Mouse (Mus musculus): ENCODE data around the gene Supt5.

Gene Supt5

GRCm38 (mm10) chr7:28298837-28299625 lies 39.5 kb downstream of the Supt5 start:
- DNase-seq (ENCODE audit: low spot score), result no peak

GRCm38 (mm10) chr7:28294481-28294880 lies 44.1 kb downstream of the Supt5 start:
- DNase-seq (ENCODE audit: low spot score), result no peak

GRCm38 (mm10) chr7:28290638-28291590 lies 47.6 kb downstream of the Supt5 start, which contains the start of gene Selenov:
Selenov (minus strand) TSS chr7:28291186.
- no peak for DNase-seq (ENCODE audit: low spot score)

- DNase-seq (ENCODE audit: low spot score), result no peak
Observed at GRCm38 (mm10) chr7:28290165-28290564, 48.4 kb downstream of the Supt5 start.

GRCm38 (mm10) chr7:28280630-28281029 lies 57.9 kb downstream of the Supt5 start:
- DNase-seq (ENCODE audit: low spot score), result no peak

- no peak for DNase-seq (ENCODE audit: low spot score)
Observed at GRCm38 (mm10) chr7:28278279-28278652, 60.3 kb downstream of the Supt5 start.

- DNase-seq (ENCODE audit: low spot score), result peak; percentile 88
Observed at GRCm38 (mm10) chr7:28277615-28278278, 60.8 kb downstream of the Supt5 start, which contains the start of gene Eid2b. Eid2b (plus strand) TSS chr7:28277739.

- DNase-seq (ENCODE audit: low spot score), result no peak
Observed at GRCm38 (mm10) chr7:28277237-28277614, 61.3 kb downstream of the Supt5 start.

- no peak for DNase-seq (ENCODE audit: low spot score)
Observed at GRCm38 (mm10) chr7:28271761-28272160, 66.8 kb downstream of the Supt5 start.

GRCm38 (mm10) chr7:28269355-28269754 lies 69.2 kb downstream of the Supt5 start:
- no peak for DNase-seq (ENCODE audit: low spot score)

- DNase-seq (ENCODE audit: low spot score), result no peak
Observed at GRCm38 (mm10) chr7:28268576-28268975, 70.0 kb downstream of the Supt5 start.

- peak; percentile 35 for DNase-seq (ENCODE audit: low spot score)
Observed at GRCm38 (mm10) chr7:28268042-28268531, 70.5 kb downstream of the Supt5 start.

- peak; percentile 80 for DNase-seq (ENCODE audit: low spot score)
Observed at GRCm38 (mm10) chr7:28267129-28268041, 71.2 kb downstream of the Supt5 start, which contains the start of gene Eid2. Eid2 (plus strand) TSS chr7:28267881.

- no peak for DNase-seq (ENCODE audit: low spot score)
Observed at GRCm38 (mm10) chr7:28265391-28265790, 73.2 kb downstream of the Supt5 start.
